8 mouse cellular contexts compared by ENCODE assay signal in genomic region chr10:7725751-7726500, GRCm38 (mm10). TPM values are rescaled to one million over a fixed set of nuclear protein-coding genes. Genes with fewer than 3 reads are reported as not detected.
DNase-seq lines count a peak whose midpoint lies in the region; ATAC-seq lines count a peak whose summit lies in the region.

Katna1 (plus strand) TSS chr10:7726000.

- no peaks in the 10 kb centered on the region for H3K9me3 ChIP-seq in heart, embryonic 13.5 days
- H3K9me3 ChIP-seq in liver, embryonic 12.5 days (replicated peaks): no peaks in the 10 kb centered on the region
- H3K9me3 ChIP-seq in stomach, embryonic 15.5 days: no peaks in the 10 kb centered on the region

- peaks cover 9% of the 10 kb centered on the region for H3K4me1 ChIP-seq in brown adipose tissue, adult 24 weeks (ENCODE audit: control insufficient read depth, insufficient read depth, insufficient read length, low read length)
- H3K4me1 ChIP-seq in heart, embryonic 13.5 days: peaks cover 17% of the 10 kb centered on the region
- peaks cover 31% of the 10 kb centered on the region for H3K4me1 ChIP-seq in liver, embryonic 12.5 days
- 0 out of 2 replicates have a peak, but pooled peaks cover 3% of the 10 kb centered on the region for H3K4me1 ChIP-seq in stomach, embryonic 15.5 days

- peak within 1 kb of the TSS; percentile 91 for H3K9ac ChIP-seq in heart, embryonic 13.5 days
- peak within 1 kb of the TSS; percentile 78 for H3K9ac ChIP-seq in liver, embryonic 12.5 days
- H3K9ac ChIP-seq in stomach, embryonic 15.5 days: peak within 1 kb of the TSS; percentile 76

- H3K27ac ChIP-seq in brown adipose tissue, adult 24 weeks (replicated peaks; ENCODE audit: low read depth, low read length): peak within 1 kb of the TSS; percentile 84
- H3K27ac ChIP-seq in heart, embryonic 13.5 days (replicated peaks): peak within 1 kb of the TSS; percentile 71
- H3K27ac ChIP-seq in liver, embryonic 12.5 days: peak within 1 kb of the TSS; percentile 81
- peak within 1 kb of the TSS; percentile 74 for H3K27ac ChIP-seq in stomach, embryonic 15.5 days

- no peaks in the 10 kb centered on the region for H3K36me3 ChIP-seq in heart, embryonic 13.5 days
- no peaks in the 10 kb centered on the region for H3K36me3 ChIP-seq in liver, embryonic 12.5 days
- H3K36me3 ChIP-seq in stomach, embryonic 15.5 days: no peaks in the 10 kb centered on the region

- no peaks in the 10 kb centered on the region for H3K27me3 ChIP-seq in heart, embryonic 13.5 days (replicated peaks)
- no peaks in the 10 kb centered on the region for H3K27me3 ChIP-seq in liver, embryonic 12.5 days (replicated peaks)
- no peaks in the 10 kb centered on the region for H3K27me3 ChIP-seq in stomach, embryonic 15.5 days (replicated peaks)

- peak; percentile 99 for DNase-seq in CD4-positive, CD25-positive, alpha-beta regulatory T cell, adult 2 months (ENCODE audit: low read depth, low spot score)
- DNase-seq in fat pad, adult 2 months (ENCODE audit: extremely low read depth, low read depth, low spot score): peak; percentile 58
- peak; percentile 98 for DNase-seq in kidney, postnatal 10 days
- DNase-seq in natural killer cell, adult 2 months (ENCODE audit: low spot score in 2 of 2): peak; percentile 96

- H3K4me3 ChIP-seq in brown adipose tissue, adult 24 weeks (ENCODE audit: insufficient read depth, low read depth, low read length): peak within 1 kb of the TSS; percentile 95
- peak within 1 kb of the TSS; percentile 75 for H3K4me3 ChIP-seq in heart, embryonic 13.5 days
- peak within 1 kb of the TSS; percentile 82 for H3K4me3 ChIP-seq in liver, embryonic 12.5 days
- H3K4me3 ChIP-seq in stomach, embryonic 15.5 days (replicated peaks): peak within 1 kb of the TSS; percentile 72

- H3K4me2 ChIP-seq in heart, embryonic 13.5 days: peak within 1 kb of the TSS; percentile 94
- H3K4me2 ChIP-seq in liver, embryonic 12.5 days: peak within 1 kb of the TSS; percentile 90
- H3K4me2 ChIP-seq in stomach, embryonic 15.5 days: peak within 1 kb of the TSS; percentile 68

- under 1% methylated on average over 49 of the region's 49 CpGs for WGBS in heart, embryonic 13.5 days
- WGBS in liver, embryonic 12.5 days (ENCODE audit: insufficient replicate concordance): 0% methylated on average over 49 of the region's 49 CpGs
- 0% methylated on average over 49 of the region's 49 CpGs for WGBS in stomach, embryonic 15.5 days

- peak; percentile 99 for ATAC-seq in heart, embryonic 13.5 days (ENCODE audit: extremely low read depth, insufficient number of reproducible peaks, low FRiP score, low TSS enrichment)
- ATAC-seq in liver, embryonic 12.5 days: peak; percentile 98
- ATAC-seq in stomach, embryonic 15.5 days (ENCODE audit: insufficient read depth, low FRiP score, low read depth): peak; percentile 97

RNA-seq across cellular contexts. Expression of gene Katna1, which starts in this region (rescaled TPM):
- polyA plus RNA-seq in brown adipose tissue, adult 24 weeks (2012; ENCODE audit: insufficient read depth, insufficient read length, missing spikeins): 33.3 and 54.1 TPM in 2 replicates
- polyA plus RNA-seq in heart, embryonic 13.5 days (2015; fragmentation: Nextera tagmentation; extraction: Ambion mirVana): 30.8 and 32.2 TPM in 2 replicates
- 41.1 and 42.1 TPM in 2 replicates for polyA plus RNA-seq in liver, embryonic 12.5 days (2016; fragmentation: Nextera tagmentation; extraction: Ambion mirVana)
- polyA plus RNA-seq in stomach, embryonic 15.5 days (2015; fragmentation: Nextera tagmentation; extraction: Ambion mirVana): 50.9 and 59.5 TPM in 2 replicates

Comparison
In these comparisons a context has a peak if more than half of its experiments do, and no peak if none do; other contexts are left out.
1. Peak in every context shown above with its lines: DNase-seq, ATAC-seq, H3K4me3 ChIP-seq and H3K27ac ChIP-seq.